Mouse (Mus musculus): ENCODE results near the gene Synj1. TPM values are rescaled to one million over a fixed set of nuclear protein-coding genes. Genes with fewer than 3 reads are reported as not detected.

Synj1 gene
- polyA plus RNA-seq, 1 experiment from 2014 or later: 10.5 TPM

GRCm38 (mm10) chr16:91035866-91036265 lies 24.8 kb upstream of the Synj1 start:
- no peak overlapping the region for H3K9ac ChIP-seq
- WGBS: 90% methylated on average over 10 of the region's 10 CpGs
- H3K27me3 ChIP-seq: no peaks in the 10 kb centered on the region
- no peak overlapping the region for H3K4me2 ChIP-seq
- peaks cover under 1% of the 10 kb centered on the region; the same call in 1 of the 2 replicates for H3K4me1 ChIP-seq
- H3K9me3 ChIP-seq: no peaks in the 10 kb centered on the region
- H3K36me3 ChIP-seq: peaks cover 82% of the 10 kb centered on the region
- H3K27ac ChIP-seq: no peak overlapping the region
- H3K4me3 ChIP-seq: no peak overlapping the region
- ATAC-seq (ENCODE audit: insufficient number of reproducible peaks, insufficient read depth, low FRiP score, low TSS enrichment, low read depth): no peak

GRCm38 (mm10) chr16:91030751-91031150 lies 19.6 kb upstream of the Synj1 start:
- H3K4me1 ChIP-seq: no peaks in the 10 kb centered on the region
- no peak overlapping the region for H3K4me2 ChIP-seq
- peaks cover 83% of the 10 kb centered on the region for H3K36me3 ChIP-seq
- H3K27ac ChIP-seq: no peak overlapping the region
- no peak overlapping the region for H3K9ac ChIP-seq
- H3K27me3 ChIP-seq: no peaks in the 10 kb centered on the region
- no peaks in the 10 kb centered on the region for H3K9me3 ChIP-seq
- no peak overlapping the region for H3K4me3 ChIP-seq
- 92% methylated on average over 4 of the region's 4 CpGs for WGBS
- ATAC-seq (ENCODE audit: insufficient number of reproducible peaks, insufficient read depth, low FRiP score, low TSS enrichment, low read depth): no peak

- Histone ChIP-seq H3K9ac (no peak overlapping the region), H3K27me3 (no peaks in the 10 kb centered on the region), H3K36me3 (peaks cover 85% of the 10 kb centered on the region), H3K4me1 (no peaks in the 10 kb centered on the region), H3K9me3 (no peaks in the 10 kb centered on the region), H3K4me2 (no peak overlapping the region), H3K27ac (no peak overlapping the region), H3K4me3 (no peak overlapping the region)
- 91% methylated on average over 2 of the region's 2 CpGs for WGBS
- no peak for ATAC-seq (ENCODE audit: insufficient number of reproducible peaks, insufficient read depth, low FRiP score, low TSS enrichment, low read depth)
These were observed 18.8 kb upstream of the Synj1 start for GRCm38 (mm10) chr16:91029901-91030300.

- Histone ChIP-seq H3K9me3 (no peaks in the 10 kb centered on the region), H3K27me3 (no peaks in the 10 kb centered on the region), H3K4me3 (no peak overlapping the region), H3K4me1 (no peaks in the 10 kb centered on the region), H3K27ac (no peak overlapping the region), H3K9ac (no peak overlapping the region), H3K4me2 (no peak overlapping the region), H3K36me3 (peaks cover 86% of the 10 kb centered on the region)
- no peak for ATAC-seq (ENCODE audit: insufficient number of reproducible peaks, insufficient read depth, low FRiP score, low TSS enrichment, low read depth)
- 93% methylated on average over 8 of the region's 8 CpGs for WGBS
These were observed 18.1 kb upstream of the Synj1 start for GRCm38 (mm10) chr16:91029161-91029743.

- 82% methylated on average over 4 of the region's 4 CpGs for WGBS
- Histone ChIP-seq H3K4me3 (no peak overlapping the region), H3K4me1 (no peaks in the 10 kb centered on the region), H3K27me3 (no peaks in the 10 kb centered on the region), H3K36me3 (peaks cover 84% of the 10 kb centered on the region), H3K4me2 (no peak overlapping the region), H3K27ac (no peak overlapping the region), H3K9ac (no peak overlapping the region), H3K9me3 (0 out of 2 replicates have a peak, but pooled peaks cover 3% of the 10 kb centered on the region)
- no peak for ATAC-seq (ENCODE audit: insufficient number of reproducible peaks, insufficient read depth, low FRiP score, low TSS enrichment, low read depth)
These were observed 15.2 kb upstream of the Synj1 start for GRCm38 (mm10) chr16:91026290-91026689.

- peaks cover 95% of the 10 kb centered on the region for H3K36me3 ChIP-seq
- no peak overlapping the region for H3K9ac ChIP-seq
- WGBS: 81% methylated on average over 1 of the region's 1 CpGs
- H3K27ac ChIP-seq: no peak overlapping the region
- H3K4me3 ChIP-seq: no peak overlapping the region
- H3K27me3 ChIP-seq: no peaks in the 10 kb centered on the region
- no peaks in the 10 kb centered on the region for H3K4me1 ChIP-seq
- 0 out of 2 replicates have a peak, but pooled peaks cover 3% of the 10 kb centered on the region for H3K9me3 ChIP-seq
- no peak for ATAC-seq (ENCODE audit: insufficient number of reproducible peaks, insufficient read depth, low FRiP score, low TSS enrichment, low read depth)
- H3K4me2 ChIP-seq: no peak overlapping the region
These were observed 12.3 kb upstream of the Synj1 start for GRCm38 (mm10) chr16:91023384-91023783.

GRCm38 (mm10) chr16:91020842-91021483 lies 9.9 kb upstream of the Synj1 start:
- Histone ChIP-seq H3K4me1 (no peaks in the 10 kb centered on the region), H3K4me3 (no peak overlapping the region), H3K36me3 (peaks cover 89% of the 10 kb centered on the region), H3K27me3 (no peaks in the 10 kb centered on the region), H3K4me2 (no peak overlapping the region), H3K27ac (no peak overlapping the region), H3K9me3 (0 out of 2 replicates have a peak, but pooled peaks cover 3% of the 10 kb centered on the region), H3K9ac (no peak overlapping the region)
- ATAC-seq (ENCODE audit: insufficient number of reproducible peaks, insufficient read depth, low FRiP score, low TSS enrichment, low read depth): no peak
- WGBS: 91% methylated on average over 10 of the region's 10 CpGs

- H3K4me2 ChIP-seq: no peak overlapping the region
These were observed 8.4 kb upstream of the Synj1 start for GRCm38 (mm10) chr16:91019476-91019875.

GRCm38 (mm10) chr16:91015761-91016160 lies 4.7 kb upstream of the Synj1 start:
- no peaks in the 10 kb centered on the region for H3K27me3 ChIP-seq
- 86% methylated on average over 4 of the region's 4 CpGs for WGBS

More at GRCm38 (mm10) chr16:91019476-91019875, 8.4 kb upstream of the Synj1 start:
- ATAC-seq (ENCODE audit: insufficient number of reproducible peaks, insufficient read depth, low FRiP score, low TSS enrichment, low read depth): no peak
- Histone ChIP-seq H3K27me3 (no peaks in the 10 kb centered on the region), H3K36me3 (peaks cover 87% of the 10 kb centered on the region), H3K9me3 (0 out of 2 replicates have a peak, but pooled peaks cover 3% of the 10 kb centered on the region), H3K9ac (no peak overlapping the region), H3K4me3 (no peak overlapping the region), H3K4me1 (no peaks in the 10 kb centered on the region), H3K27ac (no peak overlapping the region)
- 94% methylated on average over 4 of the region's 4 CpGs for WGBS

GRCm38 (mm10) chr16:91011847-91012246 lies 739 bp upstream of the Synj1 start:
- Histone ChIP-seq H3K4me1 (peaks cover 16% of the 10 kb centered on the region), H3K36me3 (peaks cover 25% of the 10 kb centered on the region), H3K27ac (peak overlapping the region; percentile 91), H3K9ac (peak overlapping the region; percentile 86), H3K4me3 (peak overlapping the region; percentile 91), H3K4me2 (peak overlapping the region; percentile 75), H3K9me3 (no peaks in the 10 kb centered on the region), H3K27me3 (no peaks in the 10 kb centered on the region)
- WGBS: 30% methylated on average over 3 of the region's 3 CpGs
- no peak for ATAC-seq (ENCODE audit: insufficient number of reproducible peaks, insufficient read depth, low FRiP score, low TSS enrichment, low read depth)

More at GRCm38 (mm10) chr16:91015761-91016160, 4.7 kb upstream of the Synj1 start:
- Histone ChIP-seq H3K27ac (no peak overlapping the region), H3K4me2 (no peak overlapping the region), H3K36me3 (peaks cover 62% of the 10 kb centered on the region), H3K4me1 (peaks cover 10% of the 10 kb centered on the region), H3K9me3 (no peaks in the 10 kb centered on the region), H3K9ac (no peak overlapping the region), H3K4me3 (no peak overlapping the region)
- ATAC-seq (ENCODE audit: insufficient number of reproducible peaks, insufficient read depth, low FRiP score, low TSS enrichment, low read depth): no peak

GRCm38 (mm10) chr16:91010581-91011020 lies 507 bp downstream of the Synj1 start:
- no peaks in the 10 kb centered on the region for H3K9me3 ChIP-seq
- peaks cover 16% of the 10 kb centered on the region for H3K36me3 ChIP-seq
- H3K27me3 ChIP-seq: no peaks in the 10 kb centered on the region
- H3K27ac ChIP-seq: peak overlapping the region; percentile 91
- H3K4me2 ChIP-seq: peak overlapping the region; percentile 75
- H3K9ac ChIP-seq: peak overlapping the region; percentile 86
- H3K4me1 ChIP-seq: peaks cover 16% of the 10 kb centered on the region
- 0 out of 2 replicates have a peak, but pooled peaks have one; percentile 43 for ATAC-seq (ENCODE audit: insufficient number of reproducible peaks, insufficient read depth, low FRiP score, low TSS enrichment, low read depth)
- peak overlapping the region; percentile 91 for H3K4me3 ChIP-seq
- 1% methylated on average over 32 of the region's 42 CpGs for WGBS
